Mouse (Mus musculus) intestine, postnatal 0 days (tissue): Measurements from ENCODE around the gene Gm10721. TPM values are rescaled to one million over a fixed set of nuclear protein-coding genes. Genes with fewer than 3 reads are reported as not detected.
A peak's percentile ranks its signal among the peaks of the same experiment; 100 is the strongest.
"Not testable (repeated sequence)": the region's sequence is repeated elsewhere in the genome, so short reads cannot be mapped to it uniquely, and the experiment has no call there.

ENCODE experiments used
- ATAC-seq: fragments of 200-750 bp; cut with Nextera tagmentation; 2 replicates; pipeline ENCODE4 v1.8.0; 2017; ENCODE audit warnings: mild to moderate bottlenecking, moderate TSS enrichment, moderate library complexity
- H3K27ac ChIP-seq: fragments of 300-500 bp; sonication (generic); 2 replicates; pipeline ENCODE4 v1.5.1; 2014; ENCODE audit warnings: mild to moderate bottlenecking, low read depth, low read length, moderate library complexity
- H3K27me3 ChIP-seq: fragments of 300-500 bp; sonication (generic); replicated peaks from 2 replicates; pipeline ENCODE4 v1.6.1; 2014; ENCODE audit warnings: low read length, mixed read lengths; ENCODE audit not compliant: control insufficient read depth, insufficient read depth
- H3K36me3 ChIP-seq: fragments of 300-500 bp; sonication (generic); 2 replicates; pipeline ENCODE4 v1.6.1; 2014; ENCODE audit warnings: mild to moderate bottlenecking, moderate library complexity; ENCODE audit not compliant: control insufficient read depth, insufficient read depth
- H3K4me1 ChIP-seq: fragments of 300-500 bp; sonication (generic); replicated peaks from 2 replicates; pipeline ENCODE4 v1.6.1; 2014; ENCODE audit warnings: antibody characterized with exemption, low read length, mixed read lengths; ENCODE audit not compliant: control insufficient read depth, insufficient read depth
- H3K4me2 ChIP-seq: fragments of 300-500 bp; sonication (generic); replicated peaks from 2 replicates; pipeline ENCODE4 v1.6.1; 2014; ENCODE audit warnings: low read depth, mild to moderate bottlenecking, moderate library complexity
- H3K4me3 ChIP-seq: fragments of 300-500 bp; sonication (generic); 2 replicates; pipeline ENCODE4 v1.5.1; 2014; ENCODE audit warnings: low read depth, low read length
- H3K9ac ChIP-seq: fragments of 300-500 bp; sonication (generic); 2 replicates; pipeline ENCODE4 v1.6.1; 2014; ENCODE audit warnings: mild to moderate bottlenecking, low read depth, low read length
- H3K9me3 ChIP-seq: fragments of 300-500 bp; sonication (generic); 2 replicates; pipeline ENCODE4 v1.6.1; 2016; ENCODE audit warnings: mixed run types; ENCODE audit not compliant: control insufficient read depth
- CTCF ChIP-seq: sonication (generic); IDR thresholded peaks from 2 replicates; pipeline ENCODE4 v1.5.1; 2016; ENCODE audit warnings: low read depth, mild to moderate bottlenecking, control low read depth, antibody characterized with exemption, moderate library complexity
- WGBS: fragments of 180-500 bp; shearing (Covaris S2); extraction: QIAGEN DNeasy Blood & Tissue Kit; methylation state at CpG from one replicate; pipeline ENCODE4 v1.1.7; 2014; 5-methylcytosine and 5-hydroxymethylcytosine counted together
- polyA plus RNA-seq: library from polyadenylated mRNA; unstranded; fragments of >200 nt; fragmentation: Nextera tagmentation; extraction: Ambion mirVana; gene quantifications from 2 replicates; pipeline ENCODE4 v1.2.1, GENCODE M21; 2015

Gm10721 gene
- polyA plus RNA-seq: not detected in 2 replicates

DNA sequence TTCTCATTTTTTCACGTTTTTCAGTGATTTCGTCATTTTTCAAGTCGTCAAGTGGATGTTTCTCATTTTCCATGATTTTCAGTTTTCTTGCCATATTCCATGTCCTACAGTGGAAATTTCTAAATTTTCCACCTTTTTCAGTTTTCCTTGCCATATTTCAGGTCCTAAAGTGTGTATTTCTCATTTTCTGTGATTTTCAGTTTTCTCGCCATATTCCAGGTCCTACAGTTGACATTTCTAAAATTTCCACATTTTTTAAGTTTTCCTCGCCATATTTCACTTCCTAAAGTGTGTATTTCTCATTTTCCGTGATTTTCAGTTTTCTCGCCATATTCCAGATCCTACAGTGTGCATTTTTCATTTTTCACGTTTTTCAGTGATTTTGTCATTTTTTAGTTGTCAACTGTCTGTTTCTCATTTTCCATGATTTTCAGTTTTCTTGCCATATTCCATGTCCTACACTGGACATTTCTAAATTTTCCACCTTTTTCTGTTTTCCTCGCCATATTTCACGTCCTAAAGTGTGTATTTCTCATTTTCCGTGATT, at the start of gene Gm10721:
Gene Gm10721, plus strand, starts transcription at position 408 of the 547 bp plus-strand sequence.
- not testable (repeated sequence) for H3K36me3 ChIP-seq, H3K9ac ChIP-seq, H3K27me3 ChIP-seq, H3K9me3 ChIP-seq, H3K4me2 ChIP-seq, H3K27ac ChIP-seq, H3K4me1 ChIP-seq, H3K4me3 ChIP-seq
- ATAC-seq: peak; percentile 61; the same call in 1 of the 2 replicates
- no CpG with 5 or more reads among the region's 11 CpGs for WGBS

DNA sequence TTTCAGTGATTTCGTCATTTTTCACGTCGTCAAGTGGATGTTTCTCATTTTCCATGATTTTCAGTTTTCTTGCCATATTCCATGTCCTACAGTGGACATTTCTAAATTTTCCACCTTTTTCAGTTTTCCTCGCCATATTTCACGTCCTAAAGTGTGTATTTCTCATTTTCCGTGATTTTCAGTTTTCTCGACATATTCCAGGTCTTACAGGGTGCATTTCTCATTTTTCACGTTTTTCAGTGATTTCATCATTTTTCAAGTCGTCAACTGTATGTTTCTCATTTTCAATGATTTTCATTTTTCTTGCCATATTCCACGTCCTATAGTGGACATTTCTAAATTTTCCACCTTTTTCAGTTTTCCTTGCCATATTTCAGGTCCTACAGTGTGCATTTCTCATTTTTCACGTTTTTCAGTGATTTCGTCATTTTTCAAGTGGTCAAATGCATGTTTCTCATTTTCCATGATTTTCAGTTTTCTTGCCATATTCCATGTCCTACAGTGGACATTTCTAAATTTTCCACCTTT, 12.4 kb upstream of the Gm10721 start, which contains the start of gene Gm10722:
Gene Gm10722, plus strand, starts transcription at position 478 of the 528 bp plus-strand sequence.
- H3K27me3 ChIP-seq, H3K36me3 ChIP-seq, H3K9me3 ChIP-seq, H3K4me1 ChIP-seq, H3K27ac ChIP-seq, H3K4me2 ChIP-seq, H3K4me3 ChIP-seq, H3K9ac ChIP-seq, ATAC-seq: not testable (repeated sequence)
- 72% methylated on average over 12 of the region's 12 CpGs for WGBS

DNA sequence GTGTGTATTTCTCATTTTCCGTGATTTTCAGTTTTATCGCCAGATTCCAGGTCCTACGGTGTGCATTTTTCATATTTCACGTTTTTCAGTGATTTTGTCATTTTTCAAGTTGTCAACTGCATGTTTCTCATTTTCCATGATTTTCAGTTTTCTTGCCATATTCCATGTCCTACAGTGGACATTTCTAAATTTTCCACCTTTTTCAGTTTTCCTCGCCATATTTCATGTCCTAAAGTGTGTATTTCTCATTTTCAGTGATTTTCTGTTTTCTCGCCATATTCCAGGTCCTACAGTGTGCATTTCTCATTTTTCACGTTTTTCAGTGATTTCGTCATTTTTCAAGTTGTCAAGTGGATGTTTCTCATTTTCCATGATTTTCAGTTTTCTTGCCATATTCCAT, 11.9 kb upstream of the Gm10721 start:
- not testable (repeated sequence) for H3K27ac ChIP-seq, H3K4me2 ChIP-seq, H3K4me1 ChIP-seq, H3K27me3 ChIP-seq, ATAC-seq, H3K9ac ChIP-seq, H3K4me3 ChIP-seq, H3K9me3 ChIP-seq, H3K36me3 ChIP-seq
- WGBS: 68% methylated on average over 8 of the region's 8 CpGs

GRCm38 (mm10) chr9:3001948-3002659, 10.8 kb upstream of the Gm10721 start:
- 58% methylated on average over 8 of the region's 11 CpGs for WGBS
- H3K9me3 ChIP-seq, H3K36me3 ChIP-seq, H3K4me1 ChIP-seq, H3K9ac ChIP-seq, H3K27me3 ChIP-seq, H3K4me3 ChIP-seq, H3K27ac ChIP-seq, H3K4me2 ChIP-seq: not testable (repeated sequence)
- ATAC-seq: peak; percentile 81
- TF ChIP-seq CTCF: 0 out of 2 replicates have a peak, but pooled peaks have one; percentile 4

GRCm38 (mm10) chr9:3002794-3003396, 10.0 kb upstream of the Gm10721 start, which contains the start of gene Gm11168:
Gm11168 (plus strand) TSS chr9:3003346.
- WGBS: 73% methylated on average over 6 of the region's 14 CpGs
- H3K9me3 ChIP-seq, H3K4me3 ChIP-seq, ATAC-seq, H3K27ac ChIP-seq, H3K9ac ChIP-seq, H3K36me3 ChIP-seq, H3K4me1 ChIP-seq, H3K4me2 ChIP-seq, H3K27me3 ChIP-seq: not testable (repeated sequence)

DNA sequence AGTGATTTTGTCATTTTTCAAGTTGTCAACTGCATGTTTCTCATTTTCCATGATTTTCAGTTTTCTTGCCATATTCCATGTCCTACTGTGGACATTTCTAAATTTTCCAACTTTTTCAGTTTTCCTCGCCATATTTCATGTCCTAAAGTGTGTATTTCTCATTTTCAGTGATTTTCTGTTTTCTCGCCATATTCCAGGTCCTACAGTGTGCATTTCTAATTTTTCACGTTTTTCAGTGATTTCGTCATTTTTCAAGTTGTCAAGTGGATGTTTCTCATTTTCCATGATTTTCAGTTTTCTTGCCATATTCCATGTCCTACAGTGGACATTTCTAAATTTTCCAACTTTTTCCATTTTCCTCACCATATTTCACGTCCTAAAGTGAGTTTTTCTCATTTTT, 6.8 kb upstream of the Gm10721 start:
- WGBS: 81% methylated on average over 1 of the region's 5 CpGs
- ATAC-seq: not testable (repeated sequence)

GRCm38 (mm10) chr9:3006636-3007035, 6.3 kb upstream of the Gm10721 start:
- H3K36me3 ChIP-seq, H3K27ac ChIP-seq, H3K9ac ChIP-seq, H3K4me3 ChIP-seq, H3K9me3 ChIP-seq, H3K27me3 ChIP-seq, H3K4me1 ChIP-seq, H3K4me2 ChIP-seq: not testable (repeated sequence)
- peak; percentile 71 for ATAC-seq
- 74% methylated on average over 8 of the region's 8 CpGs for WGBS

More for the DNA sequence above, 6.8 kb upstream of the Gm10721 start:
- H3K36me3 ChIP-seq, H3K27me3 ChIP-seq, H3K4me2 ChIP-seq, H3K9ac ChIP-seq, H3K27ac ChIP-seq, H3K9me3 ChIP-seq, H3K4me3 ChIP-seq, H3K4me1 ChIP-seq: not testable (repeated sequence)

DNA sequence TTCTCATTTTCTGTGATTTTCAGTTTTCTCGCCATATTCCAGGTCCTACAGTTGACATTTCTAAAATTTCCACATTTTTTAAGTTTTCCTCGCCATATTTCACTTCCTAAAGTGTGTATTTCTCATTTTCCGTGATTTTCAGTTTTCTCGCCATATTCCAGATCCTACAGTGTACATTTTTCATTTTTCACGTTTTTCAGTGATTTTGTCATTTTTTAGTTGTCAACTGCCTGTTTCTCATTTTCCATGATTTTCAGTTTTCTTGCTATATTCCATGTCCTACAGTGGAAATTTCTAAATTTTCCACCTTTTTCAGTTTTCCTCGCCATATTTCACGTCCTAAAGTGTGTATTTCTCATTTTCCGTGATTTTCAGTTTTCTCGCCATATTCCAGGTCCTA, 5.7 kb upstream of the Gm10721 start:
- H3K4me2 ChIP-seq, ATAC-seq, H3K9ac ChIP-seq, H3K4me1 ChIP-seq, H3K36me3 ChIP-seq, H3K9me3 ChIP-seq, H3K27ac ChIP-seq, H3K27me3 ChIP-seq, H3K4me3 ChIP-seq: not testable (repeated sequence)
- WGBS: 75% methylated on average over 7 of the region's 9 CpGs

DNA sequence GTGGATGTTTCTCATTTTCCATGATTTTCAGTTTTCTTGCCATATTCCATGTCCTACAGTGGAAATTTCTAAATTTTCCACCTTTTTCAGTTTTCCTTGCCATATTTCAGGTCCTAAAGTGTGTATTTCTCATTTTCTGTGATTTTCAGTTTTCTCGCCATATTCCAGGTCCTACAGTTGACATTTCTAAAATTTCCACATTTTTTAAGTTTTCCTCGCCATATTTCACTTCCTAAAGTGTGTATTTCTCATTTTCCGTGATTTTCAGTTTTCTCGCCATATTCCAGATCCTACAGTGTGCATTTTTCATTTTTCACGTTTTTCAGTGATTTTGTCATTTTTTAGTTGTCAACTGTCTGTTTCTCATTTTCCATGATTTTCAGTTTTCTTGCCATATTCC, 3.6 kb upstream of the Gm10721 start:
- ATAC-seq: peak; percentile 32; the same call in 1 of the 2 replicates
- not testable (repeated sequence) for H3K9me3 ChIP-seq, H3K4me3 ChIP-seq, H3K9ac ChIP-seq, H3K27ac ChIP-seq, H3K4me1 ChIP-seq, H3K27me3 ChIP-seq, H3K4me2 ChIP-seq, H3K36me3 ChIP-seq
- no CpG with 5 or more reads among the region's 5 CpGs for WGBS
